Mouse (Mus musculus): Measurements from ENCODE around the gene Fhit. TPM values are rescaled to one million over a fixed set of nuclear protein-coding genes. Genes with fewer than 3 reads are reported as not detected.
A peak's percentile ranks its signal among the peaks of the same experiment; 100 is the strongest.
"Not testable (repeated sequence)": the region's sequence is repeated elsewhere in the genome, so short reads cannot be mapped to it uniquely, and the experiment has no call there.

Gene Fhit
- polyA plus RNA-seq, 1 experiment from 2014 or later, result 1.7 TPM

- Histone ChIP-seq H3K4me3 (ENCODE audit: low read depth, low read length) (no peak overlapping the region), H3K27me3 (ENCODE audit: control insufficient read depth, insufficient read depth, low read length) (no peaks in the 10 kb centered on the region), H3K9ac (ENCODE audit: low read length) (no peak overlapping the region), H3K27ac (replicated peaks; ENCODE audit: low read depth, low read length) (no peak overlapping the region), H3K4me1 (ENCODE audit: control insufficient read depth, insufficient read depth, low read length) (no peaks in the 10 kb centered on the region), H3K9me3 (ENCODE audit: control insufficient read depth, low read length) (no peaks in the 10 kb centered on the region), H3K4me2 (ENCODE audit: low read depth, severe bottlenecking) (no peak overlapping the region), H3K36me3 (ENCODE audit: control insufficient read depth, insufficient read depth, low read length) (no peaks in the 10 kb centered on the region)
- DNase-seq (ENCODE audit: low spot score) (no peak), ATAC-seq (ENCODE audit: insufficient number of reproducible peaks, low FRiP score, low TSS enrichment, low read depth) (no peak)
- 95% methylated on average over 2 of the region's 2 CpGs for WGBS
Observed at GRCm38 (mm10) chr14:9960396-9960795, 1201.4 kb downstream of the Fhit start.

- no peak overlapping the region for H3K4me3 ChIP-seq (ENCODE audit: low read depth, low read length)
- DNase-seq (ENCODE audit: low spot score), result no peak
- H3K9me3 ChIP-seq (ENCODE audit: control insufficient read depth, low read length), result no peaks in the 10 kb centered on the region
- no peaks in the 10 kb centered on the region for H3K36me3 ChIP-seq (ENCODE audit: control insufficient read depth, insufficient read depth, low read length)
- H3K9ac ChIP-seq (ENCODE audit: low read length), result no peak overlapping the region
- 98% methylated on average over 2 of the region's 2 CpGs for whole genome bisulfite sequencing
- H3K27ac ChIP-seq (replicated peaks; ENCODE audit: low read depth, low read length), result no peak overlapping the region
- H3K4me2 ChIP-seq (ENCODE audit: low read depth, severe bottlenecking), result no peak overlapping the region
- H3K4me1 ChIP-seq (ENCODE audit: control insufficient read depth, insufficient read depth, low read length), result no peaks in the 10 kb centered on the region
- no peak for ATAC-seq (ENCODE audit: insufficient number of reproducible peaks, low FRiP score, low TSS enrichment, low read depth)
- no peaks in the 10 kb centered on the region for H3K27me3 ChIP-seq (ENCODE audit: control insufficient read depth, insufficient read depth, low read length)
Observed at GRCm38 (mm10) chr14:9899494-9899893, 1262.3 kb downstream of the Fhit start.

GRCm38 (mm10) chr14:9896556-9896955, 1265.3 kb downstream of the Fhit start:
- H3K4me2 ChIP-seq (ENCODE audit: low read depth, severe bottlenecking), result no peak overlapping the region
- H3K27ac ChIP-seq (replicated peaks; ENCODE audit: low read depth, low read length), result no peak overlapping the region
- no peaks in the 10 kb centered on the region for H3K9me3 ChIP-seq (ENCODE audit: control insufficient read depth, low read length)
- no peaks in the 10 kb centered on the region for H3K4me1 ChIP-seq (ENCODE audit: control insufficient read depth, insufficient read depth, low read length)
- no peak overlapping the region for H3K9ac ChIP-seq (ENCODE audit: low read length)
- H3K36me3 ChIP-seq (ENCODE audit: control insufficient read depth, insufficient read depth, low read length), result no peaks in the 10 kb centered on the region
- H3K27me3 ChIP-seq (ENCODE audit: control insufficient read depth, insufficient read depth, low read length), result no peaks in the 10 kb centered on the region
- 100% methylated on average over 1 of the region's 1 CpGs for WGBS
- no peak for ATAC-seq (ENCODE audit: insufficient number of reproducible peaks, low FRiP score, low TSS enrichment, low read depth)
- no peak overlapping the region for H3K4me3 ChIP-seq (ENCODE audit: low read depth, low read length)
- no peak for DNase-seq (ENCODE audit: low spot score)

- WGBS, result 81% methylated on average over 2 of the region's 2 CpGs
- no peaks in the 10 kb centered on the region for H3K27me3 ChIP-seq (ENCODE audit: control insufficient read depth, insufficient read depth, low read length)
- H3K27ac ChIP-seq (replicated peaks; ENCODE audit: low read depth, low read length), result no peak overlapping the region
- H3K9ac ChIP-seq (ENCODE audit: low read length), result no peak overlapping the region
- no peak overlapping the region for H3K4me2 ChIP-seq (ENCODE audit: low read depth, severe bottlenecking)
- ATAC-seq (ENCODE audit: insufficient number of reproducible peaks, low FRiP score, low TSS enrichment, low read depth), result no peak
- no peak for DNase-seq (ENCODE audit: low spot score)
- no peaks in the 10 kb centered on the region for H3K36me3 ChIP-seq (ENCODE audit: control insufficient read depth, insufficient read depth, low read length)
- H3K4me1 ChIP-seq (ENCODE audit: control insufficient read depth, insufficient read depth, low read length), result no peaks in the 10 kb centered on the region
- H3K4me3 ChIP-seq (ENCODE audit: low read depth, low read length), result no peak overlapping the region
- no peaks in the 10 kb centered on the region for H3K9me3 ChIP-seq (ENCODE audit: control insufficient read depth, low read length)
Observed at GRCm38 (mm10) chr14:9852041-9852440, 1309.8 kb downstream of the Fhit start.

GRCm38 (mm10) chr14:9832290-9832689, 1329.5 kb downstream of the Fhit start:
- H3K4me3 ChIP-seq (ENCODE audit: low read depth, low read length), result no peak overlapping the region
- no peak overlapping the region for H3K9ac ChIP-seq (ENCODE audit: low read length)
- no peak for ATAC-seq (ENCODE audit: insufficient number of reproducible peaks, low FRiP score, low TSS enrichment, low read depth)
- H3K4me2 ChIP-seq (ENCODE audit: low read depth, severe bottlenecking), result no peak overlapping the region
- H3K27me3 ChIP-seq (ENCODE audit: control insufficient read depth, insufficient read depth, low read length), result no peaks in the 10 kb centered on the region
- no peak overlapping the region for H3K27ac ChIP-seq (replicated peaks; ENCODE audit: low read depth, low read length)
- no peaks in the 10 kb centered on the region for H3K4me1 ChIP-seq (ENCODE audit: control insufficient read depth, insufficient read depth, low read length)
- H3K36me3 ChIP-seq (ENCODE audit: control insufficient read depth, insufficient read depth, low read length), result no peaks in the 10 kb centered on the region
- no peaks in the 10 kb centered on the region for H3K9me3 ChIP-seq (ENCODE audit: control insufficient read depth, low read length)
- DNase-seq (ENCODE audit: low spot score), result no peak

- H3K27ac ChIP-seq (replicated peaks; ENCODE audit: low read depth, low read length); DNase-seq (ENCODE audit: low spot score); ATAC-seq (ENCODE audit: insufficient number of reproducible peaks, low FRiP score, low TSS enrichment, low read depth); H3K9ac ChIP-seq (ENCODE audit: low read length); H3K27me3 ChIP-seq (ENCODE audit: control insufficient read depth, insufficient read depth, low read length); H3K4me2 ChIP-seq (ENCODE audit: low read depth, severe bottlenecking); H3K4me3 ChIP-seq (ENCODE audit: low read depth, low read length); H3K36me3 ChIP-seq (ENCODE audit: control insufficient read depth, insufficient read depth, low read length); H3K4me1 ChIP-seq (ENCODE audit: control insufficient read depth, insufficient read depth, low read length); H3K9me3 ChIP-seq (ENCODE audit: control insufficient read depth, low read length): not testable (repeated sequence)
- 86% methylated on average over 8 of the region's 8 CpGs for WGBS
Observed at GRCm38 (mm10) chr14:9828699-9829240, 1333.1 kb downstream of the Fhit start.

- no peaks in the 10 kb centered on the region for H3K27me3 ChIP-seq (ENCODE audit: control insufficient read depth, insufficient read depth, low read length)
- WGBS, result 50% methylated on average over 4 of the region's 4 CpGs
- H3K36me3 ChIP-seq (ENCODE audit: control insufficient read depth, insufficient read depth, low read length), result no peaks in the 10 kb centered on the region
- no peaks in the 10 kb centered on the region for H3K9me3 ChIP-seq (ENCODE audit: control insufficient read depth, low read length)
- no peak overlapping the region for H3K9ac ChIP-seq (ENCODE audit: low read length)
- ATAC-seq (ENCODE audit: insufficient number of reproducible peaks, low FRiP score, low TSS enrichment, low read depth), result no peak
- no peak overlapping the region for H3K4me2 ChIP-seq (ENCODE audit: low read depth, severe bottlenecking)
- no peak overlapping the region for H3K27ac ChIP-seq (replicated peaks; ENCODE audit: low read depth, low read length)
- peak; percentile 22 for DNase-seq (ENCODE audit: low spot score)
- no peak overlapping the region for H3K4me3 ChIP-seq (ENCODE audit: low read depth, low read length)
- H3K4me1 ChIP-seq (ENCODE audit: control insufficient read depth, insufficient read depth, low read length), result 0 out of 2 replicates have a peak, but pooled peaks cover 3% of the 10 kb centered on the region
Observed at GRCm38 (mm10) chr14:9815963-9816362, 1345.9 kb downstream of the Fhit start.

GRCm38 (mm10) chr14:9811847-9812321, 1350.0 kb downstream of the Fhit start:
- Histone ChIP-seq H3K27me3 (ENCODE audit: control insufficient read depth, insufficient read depth, low read length) (no peaks in the 10 kb centered on the region), H3K27ac (replicated peaks; ENCODE audit: low read depth, low read length) (no peak overlapping the region), H3K4me2 (ENCODE audit: low read depth, severe bottlenecking) (no peak overlapping the region), H3K4me1 (ENCODE audit: control insufficient read depth, insufficient read depth, low read length) (0 out of 2 replicates have a peak, but pooled peaks cover 3% of the 10 kb centered on the region), H3K9ac (ENCODE audit: low read length) (no peak overlapping the region), H3K36me3 (ENCODE audit: control insufficient read depth, insufficient read depth, low read length) (no peaks in the 10 kb centered on the region), H3K9me3 (ENCODE audit: control insufficient read depth, low read length) (no peaks in the 10 kb centered on the region), H3K4me3 (ENCODE audit: low read depth, low read length) (no peak overlapping the region)
- 37% methylated on average over 9 of the region's 9 CpGs for WGBS
- ATAC-seq (ENCODE audit: insufficient number of reproducible peaks, low FRiP score, low TSS enrichment, low read depth) (no peak), DNase-seq (ENCODE audit: low spot score) (no peak)

Measured in limb, embryonic 11.5 days (tissue).